Mouse (Mus musculus) c-Kit-positive CD71-positive TER-119-positive erythroid progenitor cells, embryonic 14.5 days (primary cell): ENCODE measurements around the gene Gpn1.
"Not testable (repeated sequence)": the region's sequence is repeated elsewhere in the genome, so short reads cannot be mapped to it uniquely, and the experiment has no call there.

Experiments
- DNase-seq: peaks from one replicate; pipeline ENCODE4 v3.0.0-alpha.2; 2013; ENCODE audit warnings: low spot score

Gpn1 gene

DNA sequence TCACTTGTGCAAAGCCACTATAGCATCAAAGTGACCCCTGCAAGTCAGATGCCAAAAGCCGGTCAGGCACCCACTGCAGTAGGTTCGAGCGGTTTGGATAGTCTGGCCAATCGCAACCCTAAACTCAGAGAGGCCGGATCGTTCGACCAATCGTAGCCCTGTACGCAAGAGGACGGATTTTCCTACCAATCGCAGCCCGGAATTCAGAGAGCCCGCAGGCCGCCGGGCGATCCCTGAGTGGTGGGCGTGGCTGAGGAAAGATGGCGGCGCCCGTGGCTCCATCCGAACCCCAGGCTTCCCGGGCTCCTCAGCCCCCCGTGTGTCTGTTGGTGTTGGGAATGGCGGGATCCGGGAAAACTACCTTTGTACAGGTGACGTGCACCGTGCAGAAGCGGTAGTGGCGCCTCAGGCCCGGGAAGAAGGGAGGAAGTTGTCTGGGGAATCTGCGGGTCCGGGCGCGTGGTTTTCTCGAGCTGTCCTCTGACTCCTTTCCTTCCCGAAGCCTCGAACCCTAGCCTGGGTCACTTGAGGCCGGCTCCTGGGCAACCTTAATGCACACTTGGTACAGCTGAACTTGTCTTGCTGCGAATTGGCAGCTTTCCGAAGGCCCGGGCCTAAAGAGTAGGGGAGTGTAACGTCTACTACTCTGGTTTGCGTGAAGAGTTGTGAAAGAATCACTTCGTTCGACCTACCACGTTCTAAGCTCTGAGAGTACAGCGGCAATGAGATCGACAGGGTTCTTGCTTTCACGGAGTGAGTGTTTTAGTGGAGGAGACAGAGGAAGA is at the start of gene Gpn1:
Gene Gpn1, plus strand, starts transcription at position 229 of the 785 bp plus-strand sequence.
- DNase-seq = peak; percentile 88

DNA sequence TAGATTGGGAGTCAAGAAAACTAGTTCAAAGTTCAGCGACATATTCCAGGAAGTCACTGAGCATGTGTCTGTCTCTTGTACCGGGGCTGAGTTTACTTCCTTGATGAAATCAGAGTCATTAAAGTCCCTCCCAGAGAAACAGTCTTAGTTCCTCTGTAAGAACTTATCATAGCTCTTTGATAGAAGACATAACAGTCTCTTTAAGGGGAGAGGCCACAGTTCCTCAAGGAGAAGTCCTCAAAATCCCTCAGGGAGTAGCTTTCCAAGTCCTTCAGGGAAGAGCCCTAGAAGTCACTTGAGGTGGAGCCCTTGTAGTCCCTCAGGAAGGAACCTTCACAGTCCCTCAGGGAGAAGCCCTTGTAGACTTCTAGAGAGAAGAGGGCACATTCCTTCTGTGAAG is 43.2 kb upstream of the Gpn1 start:
- peak; percentile 4 for DNase-seq

DNA sequence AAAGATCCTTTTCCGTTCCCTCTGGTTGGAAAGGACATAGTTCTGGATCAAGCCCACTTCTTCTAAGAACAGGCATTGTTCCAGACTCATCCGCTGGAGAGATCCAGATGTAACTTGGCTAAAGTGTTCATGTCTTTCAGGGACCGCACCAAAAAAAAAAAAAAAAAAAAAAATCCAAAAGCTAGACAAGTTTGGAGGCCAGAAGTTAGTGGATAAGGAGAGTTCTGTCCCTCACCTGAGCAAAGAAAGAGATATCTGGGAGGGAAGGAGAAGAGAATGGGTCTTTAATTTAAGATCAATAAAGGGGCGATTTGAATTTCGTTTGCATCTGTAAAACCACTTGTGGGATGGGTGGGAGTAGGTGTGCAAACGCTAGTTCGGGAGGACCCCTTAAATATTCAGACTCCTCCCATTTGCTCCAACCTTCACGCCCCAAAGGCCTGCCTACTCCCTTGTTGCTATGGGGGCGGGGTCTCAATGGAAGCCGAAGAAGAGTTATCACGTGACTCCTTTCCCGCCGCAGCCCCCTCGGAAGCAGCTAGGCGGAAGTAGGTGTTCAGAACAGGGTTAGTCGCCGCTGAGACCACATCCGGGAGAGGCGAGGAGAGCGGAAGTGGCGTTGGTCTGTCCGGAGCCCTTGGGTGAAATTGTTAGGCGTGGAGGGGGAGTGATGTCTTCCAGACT is 42.5 kb upstream of the Gpn1 start, which contains the start of gene Zfp512:
Gene Zfp512, plus strand, starts transcription at position 554 of the 684 bp plus-strand sequence.
- peak; percentile 90 for DNase-seq

DNA sequence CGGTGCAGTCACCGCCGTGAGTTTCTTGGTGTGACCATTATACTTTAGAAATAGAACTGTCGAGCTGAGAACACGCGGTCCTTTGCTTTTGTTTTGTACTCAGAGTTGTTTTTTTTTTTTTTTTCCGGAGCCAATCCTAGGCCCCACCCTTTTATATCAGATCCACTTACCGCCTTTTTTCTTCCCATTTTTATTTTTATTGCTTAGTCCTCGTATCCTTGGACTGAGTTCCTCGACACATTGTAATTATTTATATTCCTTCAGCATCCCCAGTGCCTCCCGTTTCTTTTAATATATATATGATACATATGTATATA is 42.0 kb upstream of the Gpn1 start:
- no peak for DNase-seq

DNA sequence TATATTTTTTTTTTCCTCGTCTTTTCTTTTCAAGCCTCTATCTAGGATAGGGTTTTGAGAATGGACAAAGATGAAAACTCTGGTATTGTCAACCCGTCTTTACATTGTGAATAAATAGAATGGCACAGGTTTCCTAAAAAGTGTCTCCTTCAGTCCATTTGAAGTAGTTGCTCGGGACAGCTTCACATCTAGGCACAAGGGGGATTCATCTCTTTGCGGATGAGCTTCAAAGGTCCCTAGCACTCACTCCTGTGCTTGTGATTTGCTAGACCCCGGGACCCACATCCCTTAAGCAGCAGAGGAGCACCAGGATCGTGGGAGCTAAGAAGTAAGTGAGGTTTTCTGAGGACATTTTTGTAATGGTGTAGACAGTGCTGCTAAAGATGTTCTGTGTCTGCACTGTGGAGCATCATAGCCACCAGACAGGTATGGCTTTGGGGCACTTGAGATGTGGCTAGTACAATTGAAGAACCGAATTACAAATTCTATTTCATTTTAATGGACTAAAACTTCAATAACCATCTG is 41.6 kb upstream of the Gpn1 start:
- peak; percentile 10 for DNase-seq

DNA sequence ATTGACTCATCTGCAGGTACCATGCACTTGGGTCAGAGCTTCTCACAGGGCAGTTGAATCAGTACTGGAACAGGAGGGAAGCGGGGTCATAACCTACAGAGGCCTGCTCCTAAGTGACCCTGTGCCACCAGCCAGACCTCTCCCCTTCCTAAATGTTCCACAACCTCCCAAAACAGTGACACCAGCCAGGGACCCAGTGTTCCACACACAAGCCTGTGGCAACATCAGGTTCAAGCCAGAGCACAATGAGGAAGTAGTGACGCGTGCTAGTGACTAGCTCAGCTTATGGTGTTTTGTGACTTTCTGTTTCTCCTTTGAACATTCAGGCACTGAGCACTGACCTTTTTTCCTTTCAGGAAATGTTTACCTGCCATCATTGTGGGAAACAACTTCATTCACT is 26.7 kb upstream of the Gpn1 start:
- no peak for DNase-seq

DNA sequence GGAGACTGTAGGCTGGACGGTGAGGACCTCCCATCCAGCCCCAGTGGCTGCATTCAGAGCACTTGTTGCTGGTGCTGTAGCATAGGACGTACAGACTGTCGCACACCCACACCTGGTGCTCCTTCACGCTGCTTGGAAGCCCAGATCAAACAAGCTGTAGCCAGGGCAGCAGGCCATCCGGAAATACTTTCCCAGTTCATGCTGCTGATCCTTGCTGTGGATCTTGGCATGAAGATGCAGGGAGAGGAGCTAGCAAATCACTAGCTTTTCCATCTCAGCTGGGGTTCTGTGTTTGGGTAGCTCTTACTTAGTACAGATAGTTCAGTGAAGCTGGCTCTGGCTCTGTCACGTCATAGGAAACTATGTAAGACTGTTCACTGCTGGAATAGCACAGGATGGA is 24.8 kb upstream of the Gpn1 start:
- DNase-seq = no peak

DNA sequence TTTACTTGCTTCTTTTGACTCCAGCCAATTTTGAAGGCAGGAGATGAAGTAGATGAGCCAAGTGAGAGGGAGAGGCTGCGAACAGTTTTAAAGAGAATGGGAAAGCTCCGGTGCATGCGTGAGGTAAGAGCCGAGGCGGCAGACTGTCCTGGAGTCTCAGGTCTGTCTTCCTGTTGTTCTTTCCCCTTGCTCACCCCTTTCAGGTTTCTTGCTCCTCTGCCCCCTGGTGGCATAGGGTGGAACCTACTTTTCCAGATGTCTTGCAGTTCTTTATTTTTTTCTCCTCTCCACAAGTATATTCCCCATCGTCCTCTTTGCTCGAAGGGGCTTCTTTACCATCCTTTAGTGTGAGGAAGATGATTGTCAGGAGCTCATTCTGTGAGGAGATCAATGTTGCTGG is 24.2 kb upstream of the Gpn1 start:
- no peak for DNase-seq

DNA sequence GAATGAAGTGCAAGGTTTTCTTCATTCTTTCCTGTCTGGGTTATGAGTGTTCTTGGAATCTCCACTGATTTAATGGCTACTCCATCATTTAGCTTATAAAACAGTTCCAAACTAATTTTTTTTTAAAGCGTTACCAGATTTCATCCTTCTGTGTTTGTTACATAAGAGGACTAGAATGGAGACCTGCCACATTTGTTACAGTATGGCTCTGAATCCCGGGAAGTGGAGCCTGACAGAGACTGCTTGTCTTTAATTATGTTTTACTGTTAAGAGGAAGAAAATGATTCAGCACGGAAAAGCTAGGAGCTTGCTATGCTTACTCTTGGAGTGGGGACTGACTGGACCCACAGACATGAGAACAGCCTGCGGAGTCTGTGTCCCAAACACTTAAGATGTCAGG is 14.0 kb upstream of the Gpn1 start:
- DNase-seq = no peak

DNA sequence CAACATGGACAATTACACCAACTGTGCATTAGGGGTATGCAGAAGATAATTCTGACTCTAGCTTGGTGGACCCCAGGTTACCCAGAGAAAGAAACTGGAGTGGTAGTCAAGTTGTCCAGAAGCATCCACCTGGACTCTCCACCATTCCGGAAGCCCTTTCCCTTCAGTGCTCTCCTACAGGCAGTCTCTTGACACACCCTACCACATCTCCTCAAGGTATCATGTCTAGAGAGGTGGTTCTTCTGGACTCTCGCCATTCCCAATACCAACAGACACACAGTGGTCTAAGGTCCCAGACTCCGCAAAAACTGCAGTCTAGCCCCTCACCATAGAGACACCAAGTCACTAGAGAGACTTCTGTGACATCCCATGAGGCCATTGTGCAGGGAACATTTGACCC is 9.1 kb upstream of the Gpn1 start, which contains the start of gene 4930548H24Rik:
Gene 4930548H24Rik, plus strand, starts transcription at position 301 of the 400 bp plus-strand sequence.
- no peak for DNase-seq

DNA sequence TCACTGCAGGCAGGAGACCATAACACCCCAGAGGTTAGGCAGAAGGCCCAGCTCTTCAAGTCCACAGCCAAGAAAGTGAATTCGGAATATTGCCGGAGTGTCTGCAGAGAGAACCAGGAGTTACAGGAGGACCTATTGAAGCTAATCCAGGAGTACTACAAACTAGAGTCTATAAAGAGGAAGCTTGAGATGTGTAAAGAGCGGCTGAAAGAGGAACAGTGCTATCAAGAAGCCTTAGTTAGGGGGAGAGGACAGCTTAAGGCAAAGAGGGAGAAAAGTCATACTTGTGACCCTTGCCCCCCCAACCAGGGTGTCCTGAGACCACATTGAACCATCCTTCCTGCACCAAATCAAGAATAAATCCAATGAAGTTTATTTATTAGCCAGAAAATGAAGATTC is 6.7 kb upstream of the Gpn1 start:
- DNase-seq = no peak

DNA sequence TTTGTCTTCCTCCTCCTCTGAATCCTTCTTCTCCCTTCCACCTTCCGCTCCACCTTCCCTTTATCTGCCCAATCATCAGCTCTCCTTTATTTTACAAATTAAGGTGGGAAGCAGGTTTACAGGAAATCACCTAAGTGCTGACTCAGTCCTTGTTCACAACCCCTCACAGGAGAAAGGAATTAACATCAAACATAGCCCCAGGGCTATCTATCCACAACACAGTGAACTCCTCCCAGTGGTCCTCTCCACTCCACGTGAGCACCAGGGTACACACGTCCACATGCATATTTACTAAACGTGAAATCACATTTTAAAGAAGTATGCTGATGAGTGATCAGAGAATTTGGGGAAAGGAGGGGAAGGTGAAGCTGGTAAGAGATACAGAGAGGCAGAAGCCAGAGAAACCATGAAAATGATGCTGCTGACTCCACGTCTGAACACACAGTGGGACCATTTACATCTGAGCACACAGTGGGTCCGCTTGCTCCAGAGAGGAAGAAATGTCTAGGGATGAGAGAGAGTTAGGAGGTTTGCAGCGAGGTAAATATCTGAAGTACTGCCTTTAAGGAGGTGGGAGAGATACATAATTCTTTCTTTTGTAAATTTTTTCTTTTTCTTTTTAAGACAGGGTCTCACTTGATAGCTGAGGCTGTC is 5.3 kb upstream of the Gpn1 start:
- no peak for DNase-seq

DNA sequence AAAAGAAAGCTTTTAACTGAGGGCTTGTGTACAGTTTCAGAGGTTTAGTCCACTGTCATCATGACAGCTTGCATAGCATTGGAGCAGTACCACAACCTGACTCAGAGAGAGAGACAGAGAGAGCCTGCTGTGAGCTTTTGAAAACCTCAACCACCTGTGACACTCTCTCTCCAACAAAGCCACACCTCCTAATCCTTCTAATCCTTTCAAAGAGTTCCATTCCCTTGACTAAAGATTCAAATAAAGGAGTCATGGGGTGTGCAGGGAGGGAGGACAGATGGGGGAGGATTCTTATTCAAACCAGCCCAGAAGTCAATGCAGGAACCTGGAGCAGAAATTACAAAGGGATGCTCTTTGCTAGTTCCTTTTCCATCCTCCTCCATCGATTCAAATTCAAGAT is 2.5 kb upstream of the Gpn1 start:
- no peak for DNase-seq

DNA sequence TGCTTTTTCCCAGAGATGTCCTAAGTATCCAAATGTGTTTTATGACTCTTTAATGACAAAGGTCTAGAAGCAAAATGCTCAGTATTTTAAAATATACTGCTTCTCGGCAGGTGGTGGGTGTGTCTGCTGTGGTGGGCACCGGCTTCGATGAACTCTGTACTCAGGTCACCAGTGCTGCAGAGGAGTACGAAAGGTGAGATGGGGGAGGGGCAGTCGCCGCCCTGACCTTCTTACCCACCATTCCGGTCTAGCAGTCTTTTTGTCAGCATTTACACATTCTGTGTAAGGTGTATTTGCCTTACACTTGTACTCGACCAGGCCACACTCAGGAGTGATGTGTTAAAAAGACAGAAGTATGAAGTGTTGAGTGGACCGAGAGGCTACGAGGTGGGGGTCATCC is 10.3 kb downstream of the Gpn1 start:
- DNase-seq = no peak

DNA sequence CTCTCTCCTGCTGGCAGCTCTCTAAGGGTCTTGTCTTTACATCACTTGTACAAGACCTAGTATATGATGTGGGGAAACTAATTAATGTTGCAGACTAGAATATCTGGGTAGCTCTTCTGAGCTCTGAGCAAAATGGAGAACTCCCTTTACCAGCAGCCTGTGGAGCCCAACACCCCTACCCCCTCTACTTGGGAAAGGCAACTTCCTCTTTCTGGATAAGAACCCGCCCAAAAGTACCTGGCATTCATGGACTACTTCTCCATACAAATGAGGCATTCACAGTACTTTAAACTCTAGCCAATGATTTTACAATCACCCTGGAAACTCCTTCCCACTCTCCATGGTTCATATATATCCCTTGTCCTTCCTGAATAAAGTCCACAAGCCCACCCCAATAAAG is 17.9 kb downstream of the Gpn1 start:
- no peak for DNase-seq

DNA sequence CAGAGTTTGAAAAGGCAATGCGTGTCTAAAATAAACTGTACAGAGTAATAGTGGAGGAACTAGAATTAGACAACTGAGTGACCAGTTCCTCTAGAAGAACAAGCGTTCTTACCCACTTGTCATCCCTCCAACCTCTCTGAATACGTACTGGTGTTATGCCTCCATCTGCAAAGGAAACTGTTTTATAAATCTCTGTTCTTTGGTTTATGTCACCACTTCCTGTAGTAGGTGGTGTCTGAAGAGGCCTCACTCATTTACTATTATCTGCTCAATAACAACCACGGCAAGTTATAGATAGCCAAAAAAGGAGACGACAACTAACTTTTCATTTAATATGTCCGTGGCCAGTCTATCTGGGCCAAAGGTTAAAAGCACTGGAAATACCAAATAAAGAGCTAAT is 26.0 kb downstream of the Gpn1 start:
- no peak for DNase-seq

DNA sequence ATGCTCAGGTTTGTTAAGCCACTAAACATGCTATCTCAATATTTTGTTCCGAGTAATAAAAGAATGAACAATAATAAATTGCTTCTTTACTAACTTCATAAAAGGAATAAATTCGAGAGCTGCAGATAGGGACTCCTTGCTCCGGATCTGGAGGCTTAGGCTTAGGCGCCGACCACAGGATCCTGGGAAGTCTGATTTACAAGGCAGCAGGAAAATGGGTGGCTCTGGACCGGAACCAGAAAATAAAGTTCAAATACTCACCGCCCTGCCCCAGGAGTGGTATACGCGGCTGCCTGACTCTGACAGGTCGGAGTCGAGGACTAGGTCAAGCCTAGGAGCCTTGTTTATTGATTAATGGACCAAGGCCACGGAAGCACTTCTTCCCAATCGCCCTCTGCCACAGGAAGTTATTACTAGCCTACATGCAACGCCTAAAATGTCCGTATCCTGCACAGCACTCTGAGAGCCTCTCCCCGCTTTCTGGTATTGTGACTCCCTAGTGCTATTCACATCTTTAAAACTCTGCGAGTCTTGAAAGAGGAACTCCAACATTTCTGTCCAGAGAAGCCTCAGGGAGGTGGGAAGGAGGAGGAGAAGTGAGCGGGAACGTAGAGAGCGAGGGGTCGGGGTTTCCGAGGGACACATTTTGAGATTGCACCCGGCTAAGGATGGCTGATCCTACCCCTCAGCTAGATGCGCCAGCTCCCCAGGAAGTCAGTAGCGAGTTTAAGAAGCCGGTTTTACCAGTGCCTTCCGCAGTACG is 32.0 kb downstream of the Gpn1 start, which contains the start of gene Slc4a1ap:
Gene Slc4a1ap, plus strand, starts transcription at position 642 of the 763 bp plus-strand sequence.
- DNase-seq = peak; percentile 82

DNA sequence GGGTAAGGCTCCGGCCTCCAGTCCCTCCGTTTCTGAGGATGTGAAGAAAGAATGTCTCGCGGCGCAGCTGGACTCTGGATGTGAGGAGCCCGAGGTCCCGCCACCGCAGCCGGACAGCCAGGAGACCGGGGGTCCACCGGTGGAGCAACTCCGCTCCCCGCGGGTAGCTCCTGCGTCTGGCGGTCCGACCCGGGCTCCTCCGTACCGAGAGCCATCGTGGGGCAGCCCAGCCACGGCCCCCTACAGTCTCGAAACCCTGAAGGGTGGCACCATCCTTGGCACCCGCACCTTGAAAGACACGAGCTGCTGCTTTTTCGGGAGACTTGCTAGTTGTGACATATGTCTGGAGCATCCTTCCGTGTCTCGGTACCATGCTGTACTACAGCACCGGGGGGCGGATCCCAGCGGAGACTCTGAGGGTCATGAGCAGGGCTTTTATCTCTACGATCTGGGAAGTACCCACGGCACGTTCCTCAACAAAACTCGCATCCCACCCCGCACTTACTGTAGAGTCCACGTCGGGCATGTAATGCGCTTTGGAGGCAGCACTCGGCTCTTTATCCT is 32.7 kb downstream of the Gpn1 start:
- no peak for DNase-seq

DNA sequence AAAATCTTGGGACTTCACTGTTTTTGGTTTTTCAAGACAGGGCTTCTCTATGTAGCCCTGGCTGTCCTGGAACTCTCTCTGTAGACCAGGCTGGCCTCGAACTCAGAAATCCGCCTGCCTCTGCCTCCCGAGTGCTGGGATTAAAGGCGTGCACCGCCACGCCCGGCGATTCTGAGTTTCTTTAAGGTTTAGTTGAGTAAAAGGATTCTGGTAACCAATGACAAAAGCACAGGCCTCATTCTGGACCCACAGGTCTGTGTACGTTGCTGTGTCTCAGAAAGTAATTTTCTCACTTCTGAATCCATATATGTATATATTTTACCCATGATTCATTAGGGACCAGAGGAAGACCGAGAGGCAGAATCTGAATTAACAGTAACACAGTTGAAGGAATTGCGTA is 33.2 kb downstream of the Gpn1 start, which contains the start of gene Supt7l:
Gene Supt7l, minus strand, starts transcription at position 101 of the 400 bp plus-strand sequence.
- DNase-seq = not testable (repeated sequence)

DNA sequence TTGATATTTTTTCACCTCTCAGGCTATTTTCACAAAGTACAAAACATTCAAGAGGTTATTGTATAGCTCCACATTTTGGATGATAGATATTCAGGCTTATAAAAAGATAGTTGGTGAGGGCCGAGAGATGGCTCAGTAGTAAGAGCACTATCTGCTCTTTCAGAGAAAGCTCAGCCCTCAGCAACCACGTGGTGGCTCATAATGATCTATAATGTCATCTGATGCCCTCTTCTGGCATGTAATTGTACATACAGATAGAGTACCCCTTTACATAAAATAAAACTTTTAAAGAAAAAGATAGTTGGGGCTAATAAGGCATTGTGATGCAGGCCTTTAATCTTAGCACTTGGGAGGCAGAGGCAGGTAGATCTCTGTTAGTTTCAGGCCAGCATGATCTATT is 34.0 kb downstream of the Gpn1 start:
- DNase-seq = peak; percentile 32

DNA sequence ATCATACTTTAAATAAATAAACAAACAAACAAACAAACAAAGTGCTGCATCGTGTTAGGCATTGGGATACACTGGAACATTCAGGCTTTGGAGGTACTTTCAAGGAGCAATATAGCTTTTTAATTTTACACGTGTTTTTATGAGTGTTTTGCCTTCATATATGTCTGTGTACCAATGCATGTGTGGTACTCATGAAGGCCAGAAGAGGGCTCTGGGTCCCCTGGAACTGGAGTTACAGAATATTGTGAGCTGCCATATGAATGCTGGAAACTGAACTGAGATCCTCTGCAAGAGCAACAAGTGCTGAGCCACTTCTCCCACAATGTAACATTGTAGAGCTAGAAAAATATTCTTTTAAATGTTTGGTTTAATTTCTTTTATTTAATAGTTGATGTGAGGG is 40.7 kb downstream of the Gpn1 start:
- no peak for DNase-seq

DNA sequence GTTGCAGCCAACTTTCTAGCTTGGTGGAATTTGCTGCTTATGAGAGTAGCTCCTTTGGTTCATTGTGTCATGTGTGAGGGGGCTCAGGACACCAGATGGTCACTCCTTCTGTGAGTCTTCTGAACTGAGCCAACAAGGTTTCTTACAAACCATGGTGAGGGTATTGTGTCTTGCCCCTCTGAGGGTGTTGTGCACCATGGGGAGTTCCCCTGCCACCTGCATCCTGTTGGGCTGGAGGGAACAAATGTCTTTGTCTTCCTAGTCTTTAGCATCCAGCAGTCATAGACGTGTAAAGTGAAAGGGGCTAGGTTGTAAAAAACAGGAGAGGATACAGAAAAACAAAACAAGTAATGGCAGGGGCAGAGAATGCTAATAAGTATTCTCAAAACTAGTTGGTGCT is 64.9 kb downstream of the Gpn1 start:
- DNase-seq = no peak
